In the genomic region with DNA sequence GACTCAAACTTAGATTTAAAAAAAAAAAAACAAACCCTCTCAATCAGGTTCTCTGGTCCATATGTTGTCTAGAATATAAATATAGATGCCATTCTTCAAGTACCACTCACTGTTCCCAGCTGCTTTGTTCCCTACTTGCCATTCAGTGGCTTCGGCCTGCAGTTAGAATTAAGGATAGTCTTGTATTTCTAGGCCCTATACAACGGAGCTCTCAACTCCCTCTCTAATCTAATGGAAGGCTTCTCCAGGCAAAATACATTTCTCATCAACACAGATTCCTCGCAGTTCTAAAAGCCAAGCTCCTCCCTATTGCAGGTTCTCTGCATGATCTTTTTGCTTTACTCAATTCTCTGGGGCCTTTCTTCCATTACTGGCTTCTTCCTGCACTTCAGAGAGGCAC, we compare ENCODE assay signal across 18 mouse cellular contexts. TPM values are rescaled to one million over a fixed set of nuclear protein-coding genes. Genes with fewer than 3 reads are reported as not detected.
DNase-seq lines count a peak whose midpoint lies in the region; ATAC-seq and TF ChIP-seq lines count a peak whose summit lies in the region.
"Had no signal": no experiment of that assay in that cellular context is flagged by ENCODE, and none has a peak within 500 bp of the region (broad histone marks: within the 10 kb centered on the region; RNA-seq: fewer than 3 reads in every experiment).

No protein-coding gene starts in this region.

- no peak for DNase-seq in forebrain, postnatal 0 days
- DNase-seq in forebrain, embryonic 14.5 days (ENCODE audit: low spot score): no peak
- DNase-seq in limb, embryonic 10.5 days (ENCODE audit: low spot score): no peak
- DNase-seq in MN1 (ENCODE audit: low spot score): peak; percentile 11
- no peak for DNase-seq in liver, postnatal 0 days
- DNase-seq: adrenal gland, postnatal 10 days; cerebellum, adult 11-12 months; cerebellum, postnatal 36 days; kidney, postnatal 4 days; lung, adult 2 months; lung, postnatal 4 days; right cerebral cortex, postnatal 14 days; thymus, postnatal 25 days had no signal

- H3K27ac ChIP-seq in forebrain, postnatal 0 days (ENCODE audit: low read depth, low read length): peak overlapping the region; percentile 30
- no peak overlapping the region for H3K27ac ChIP-seq in forebrain, embryonic 14.5 days (ENCODE audit: low read depth, low read length)
- no peak overlapping the region for H3K27ac ChIP-seq in limb, embryonic 12.5 days
- H3K27ac ChIP-seq in limb, embryonic 10.5 days: no peak overlapping the region
- peak overlapping the region; percentile 97 for H3K27ac ChIP-seq in liver, postnatal 0 days (ENCODE audit: low read depth)
- no peak overlapping the region for H3K27ac ChIP-seq in forebrain, embryonic 15.5 days (replicated peaks)
- H3K27ac ChIP-seq: stomach, postnatal 0 days had no signal

- no peaks in the 10 kb centered on the region for H3K27me3 ChIP-seq in forebrain, postnatal 0 days (ENCODE audit: insufficient read depth, low read length)
- no peaks in the 10 kb centered on the region for H3K27me3 ChIP-seq in forebrain, embryonic 14.5 days (replicated peaks; ENCODE audit: control insufficient read depth, insufficient read depth, low read length)
- no peaks in the 10 kb centered on the region for H3K27me3 ChIP-seq in limb, embryonic 12.5 days
- H3K27me3 ChIP-seq in limb, embryonic 10.5 days (ENCODE audit: low read depth, poor library complexity, severe bottlenecking): no peaks in the 10 kb centered on the region
- H3K27me3 ChIP-seq in liver, postnatal 0 days (ENCODE audit: insufficient read depth, low read length): no peaks in the 10 kb centered on the region
- H3K27me3 ChIP-seq in forebrain, embryonic 15.5 days: no peaks in the 10 kb centered on the region
- H3K27me3 ChIP-seq: midbrain, embryonic 13.5 days had no signal

- 59% methylated on average over 3 of the region's 3 CpGs for WGBS in forebrain, postnatal 0 days
- WGBS in forebrain, embryonic 14.5 days: 73% methylated on average over 3 of the region's 3 CpGs
- 85% methylated on average over 3 of the region's 3 CpGs for WGBS in limb, embryonic 12.5 days
- WGBS in limb, embryonic 10.5 days: 84% methylated on average over 3 of the region's 3 CpGs
- 81% methylated on average over 3 of the region's 3 CpGs for WGBS in liver, postnatal 0 days (ENCODE audit: insufficient replicate concordance)
- 65% methylated on average over 3 of the region's 3 CpGs for WGBS in forebrain, embryonic 15.5 days

- H3K9ac ChIP-seq in forebrain, postnatal 0 days: no peak overlapping the region
- no peak overlapping the region for H3K9ac ChIP-seq in forebrain, embryonic 14.5 days (ENCODE audit: low read length)
- no peak overlapping the region for H3K9ac ChIP-seq in limb, embryonic 12.5 days (replicated peaks)
- no peak overlapping the region; the same call in 1 of the 2 replicates for H3K9ac ChIP-seq in liver, postnatal 0 days (replicated peaks)
- H3K9ac ChIP-seq in forebrain, embryonic 15.5 days (replicated peaks): no peak overlapping the region

- peaks cover 8% of the 10 kb centered on the region; the same call in 1 of the 2 replicates for H3K4me1 ChIP-seq in forebrain, postnatal 0 days (ENCODE audit: insufficient read depth)
- H3K4me1 ChIP-seq in forebrain, embryonic 14.5 days (ENCODE audit: control insufficient read depth, insufficient read depth, low read length): peaks cover 5% of the 10 kb centered on the region; the same call in 1 of the 2 replicates
- peaks cover 13% of the 10 kb centered on the region for H3K4me1 ChIP-seq in limb, embryonic 12.5 days (replicated peaks)
- H3K4me1 ChIP-seq in limb, embryonic 10.5 days: peaks cover 11% of the 10 kb centered on the region
- peaks cover 46% of the 10 kb centered on the region for H3K4me1 ChIP-seq in liver, postnatal 0 days (ENCODE audit: insufficient read depth)
- H3K4me1 ChIP-seq in forebrain, embryonic 15.5 days: peaks cover 10% of the 10 kb centered on the region

- no peak for ATAC-seq in forebrain, postnatal 0 days
- no peak for ATAC-seq in forebrain, embryonic 14.5 days
- ATAC-seq in limb, embryonic 12.5 days (ENCODE audit: insufficient number of reproducible peaks, insufficient read depth, low FRiP score, low TSS enrichment, low read depth): no peak
- ATAC-seq in liver, postnatal 0 days: no peak
- no peak for ATAC-seq in monocyte, adult 5-6 weeks (replicated peaks; ENCODE audit: insufficient number of reproducible peaks, low FRiP score, low TSS enrichment, poor library complexity, severe bottlenecking)
- no peak for ATAC-seq in forebrain, embryonic 15.5 days (replicated peaks)
- ATAC-seq: midbrain, embryonic 13.5 days had no signal

- H3K4me3 ChIP-seq in forebrain, postnatal 0 days (ENCODE audit: low read depth, low read length): no peak overlapping the region
- H3K4me3 ChIP-seq in forebrain, embryonic 14.5 days (ENCODE audit: low read depth, low read length): no peak overlapping the region
- H3K4me3 ChIP-seq in limb, embryonic 12.5 days (replicated peaks): no peak overlapping the region
- H3K4me3 ChIP-seq in limb, embryonic 10.5 days: no peak overlapping the region
- peak overlapping the region; percentile 98 for H3K4me3 ChIP-seq in liver, postnatal 0 days (ENCODE audit: low read depth, low read length)
- H3K4me3 ChIP-seq in forebrain, embryonic 15.5 days: no peak overlapping the region

- TF ChIP-seq CTCF in forebrain, postnatal 0 days (IDR thresholded peaks at IDR 0.05; ENCODE audit: low read depth): no peak
- TF ChIP-seq CTCF in liver, postnatal 0 days (IDR thresholded peaks at IDR 0.05; ENCODE audit: low read depth): no peak

- TF ChIP-seq EP300 in liver, postnatal 0 days (IDR thresholded peaks at IDR 0.05; ENCODE audit: low read depth): no peak

- H3K4me2 ChIP-seq in forebrain, postnatal 0 days (ENCODE audit: low read depth): no peak overlapping the region
- H3K4me2 ChIP-seq in forebrain, embryonic 14.5 days (ENCODE audit: low read length): no peak overlapping the region
- H3K4me2 ChIP-seq in limb, embryonic 12.5 days: 0 out of 2 replicates have a peak overlapping the region, but pooled peaks have one; percentile 53
- peak overlapping the region; percentile 83 for H3K4me2 ChIP-seq in liver, postnatal 0 days (ENCODE audit: low read depth, low read length)
- H3K4me2 ChIP-seq in forebrain, embryonic 15.5 days (replicated peaks): no peak overlapping the region

- H3K9me3 ChIP-seq in forebrain, postnatal 0 days (ENCODE audit: low read length): no peaks in the 10 kb centered on the region
- H3K9me3 ChIP-seq in forebrain, embryonic 14.5 days (replicated peaks; ENCODE audit: control insufficient read depth, low read length): no peaks in the 10 kb centered on the region
- H3K9me3 ChIP-seq in limb, embryonic 12.5 days: no peaks in the 10 kb centered on the region
- H3K9me3 ChIP-seq in limb, embryonic 10.5 days (replicated peaks): no peaks in the 10 kb centered on the region
- no peaks in the 10 kb centered on the region for H3K9me3 ChIP-seq in liver, postnatal 0 days (ENCODE audit: low read length)
- H3K9me3 ChIP-seq in forebrain, embryonic 15.5 days: no peaks in the 10 kb centered on the region
- H3K9me3 ChIP-seq: midbrain, embryonic 13.5 days had no signal

- H3K36me3 ChIP-seq in forebrain, postnatal 0 days (ENCODE audit: insufficient read depth): no peaks in the 10 kb centered on the region
- no peaks in the 10 kb centered on the region for H3K36me3 ChIP-seq in forebrain, embryonic 14.5 days (ENCODE audit: control insufficient read depth, insufficient read depth, low read length)
- no peaks in the 10 kb centered on the region for H3K36me3 ChIP-seq in limb, embryonic 12.5 days
- H3K36me3 ChIP-seq in limb, embryonic 10.5 days: no peaks in the 10 kb centered on the region
- no peaks in the 10 kb centered on the region for H3K36me3 ChIP-seq in liver, postnatal 0 days (replicated peaks; ENCODE audit: insufficient read depth, low read length)
- H3K36me3 ChIP-seq in forebrain, embryonic 15.5 days: no peaks in the 10 kb centered on the region
- H3K36me3 ChIP-seq: midbrain, embryonic 13.5 days had no signal

RNA-seq across cellular contexts. Expression of a gene that starts 1.3 kb away (rescaled TPM):
- 10.5 and 18.5 TPM in 2 replicates for total RNA-seq in forebrain, postnatal 0 days (2014; rRNA removed)
- 2.8 and 5.2 TPM in 2 replicates for polyA plus RNA-seq in forebrain, postnatal 0 days (2015; fragmentation: Nextera tagmentation; extraction: Ambion mirVana)
- 7.5 and 8.1 TPM in 2 replicates for polyA plus RNA-seq in forebrain, embryonic 14.5 days (2014; fragmentation: Nextera tagmentation; extraction: Ambion mirVana)
- 8.4 and 9.2 TPM in 2 replicates for polyA plus RNA-seq in limb, embryonic 12.5 days (2016; fragmentation: Nextera tagmentation; extraction: Ambion mirVana)
- polyA plus RNA-seq in limb, embryonic 10.5 days (2016; fragmentation: Nextera tagmentation; extraction: Ambion mirVana): 5.3 and 7.9 TPM in 2 replicates
- polyA plus RNA-seq in liver, postnatal 0 days (2015; fragmentation: Nextera tagmentation; extraction: Ambion mirVana): 13.7 TPM in 2 replicates
- total RNA-seq in monocyte, adult 5-6 weeks (2017): 221 to 285 TPM (median 274 TPM) in 3 replicates
- polyA plus RNA-seq in forebrain, embryonic 15.5 days (2015; fragmentation: Nextera tagmentation; extraction: Ambion mirVana): 9.4 and 9.6 TPM in 2 replicates

Comparison
In these comparisons a context has a peak if more than half of its experiments do, and no peak if none do; other contexts are left out.
1. H3K27ac ChIP-seq: peak in forebrain, postnatal 0 days (single experiment) and liver, postnatal 0 days (single experiment); none in forebrain, embryonic 14.5 days (single experiment), limb, embryonic 12.5 days (single experiment), limb, embryonic 10.5 days (single experiment) and forebrain, embryonic 15.5 days (single experiment).
2. H3K4me2 ChIP-seq: peak in limb, embryonic 12.5 days (single experiment) and liver, postnatal 0 days (single experiment); none in forebrain, postnatal 0 days (single experiment), forebrain, embryonic 14.5 days (single experiment) and forebrain, embryonic 15.5 days (single experiment).